Mouse (Mus musculus): Measurements from ENCODE around the gene Kmo.

Kmo gene

GRCm38 (mm10) chr1:175699375-175699774 is 79.2 kb downstream of the Kmo start:
- DNase-seq: no peak

- DNase-seq: no peak
These were observed 79.6 kb downstream of the Kmo start for GRCm38 (mm10) chr1:175699796-175700195.

GRCm38 (mm10) chr1:175701145-175701544 is 81.0 kb downstream of the Kmo start:
- no peak for DNase-seq

GRCm38 (mm10) chr1:175707599-175707998 is 87.4 kb downstream of the Kmo start:
- no peak for DNase-seq

GRCm38 (mm10) chr1:175708013-175708412 is 87.8 kb downstream of the Kmo start:
- no peak for DNase-seq
